Mouse (Mus musculus): ENCODE data around the gene Iars2.

Iars2 gene

DNA sequence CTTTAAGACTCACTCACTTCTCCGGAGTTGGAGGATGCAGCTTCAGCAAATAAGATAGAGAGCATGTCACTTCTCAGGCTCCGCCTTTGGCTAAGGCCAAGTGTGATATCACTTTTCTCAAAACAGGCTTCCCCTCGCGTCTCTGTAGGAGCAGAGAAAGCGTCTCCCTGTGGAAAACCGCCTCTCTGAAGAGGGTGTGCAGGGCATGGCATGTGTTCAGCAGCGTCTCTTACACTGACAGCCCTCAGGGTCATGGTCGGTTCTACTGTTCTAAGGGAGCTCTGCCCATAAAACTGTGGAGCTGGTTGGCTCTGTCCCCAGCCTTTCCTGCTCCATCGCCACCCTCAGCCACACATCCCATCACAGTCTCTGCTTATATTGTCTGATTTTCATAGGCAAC, 49.9 kb downstream of the Iars2 start:
- DNase-seq (ENCODE audit: low spot score), result no peak

DNA sequence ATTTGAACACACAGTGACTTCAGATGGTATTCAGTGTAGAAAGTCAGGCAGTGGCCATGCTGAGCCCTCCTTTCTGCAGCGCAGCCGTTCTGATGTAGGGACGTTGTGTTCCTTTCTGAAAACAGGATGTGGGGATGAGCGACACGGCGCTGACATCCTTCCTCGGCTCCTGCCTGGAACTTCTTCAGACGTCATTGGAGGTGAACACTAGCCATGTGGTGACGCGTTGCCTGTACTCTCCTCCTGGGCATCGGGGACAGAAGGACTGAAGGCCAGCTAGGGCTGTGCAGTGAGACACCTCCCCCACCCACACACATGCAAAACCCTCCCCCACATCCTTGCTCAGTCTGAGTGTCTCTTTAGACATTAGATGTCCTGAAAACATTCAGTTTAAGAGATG, 52.2 kb downstream of the Iars2 start:
- no peak for DNase-seq (ENCODE audit: low spot score)

DNA sequence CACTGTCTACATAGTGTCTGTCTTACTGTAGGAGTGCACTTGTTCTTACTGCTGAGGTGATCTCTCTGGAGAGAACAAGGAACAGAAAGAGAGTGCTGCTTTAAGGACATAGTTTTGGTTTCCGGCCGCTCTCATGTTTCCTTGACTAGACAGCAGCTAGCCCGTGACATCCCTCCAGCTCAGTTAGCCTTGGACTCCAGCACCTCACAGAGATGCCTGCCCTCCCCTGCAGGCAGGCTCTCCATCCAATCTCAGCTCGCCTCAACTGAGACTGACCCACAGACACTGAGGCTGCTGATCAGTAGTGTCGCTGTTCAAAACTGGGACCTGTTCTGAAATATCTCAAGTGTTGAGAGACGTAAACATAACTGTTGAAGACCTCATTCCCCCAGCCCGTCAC, 53.2 kb downstream of the Iars2 start:
- no peak for DNase-seq (ENCODE audit: low spot score)

DNA sequence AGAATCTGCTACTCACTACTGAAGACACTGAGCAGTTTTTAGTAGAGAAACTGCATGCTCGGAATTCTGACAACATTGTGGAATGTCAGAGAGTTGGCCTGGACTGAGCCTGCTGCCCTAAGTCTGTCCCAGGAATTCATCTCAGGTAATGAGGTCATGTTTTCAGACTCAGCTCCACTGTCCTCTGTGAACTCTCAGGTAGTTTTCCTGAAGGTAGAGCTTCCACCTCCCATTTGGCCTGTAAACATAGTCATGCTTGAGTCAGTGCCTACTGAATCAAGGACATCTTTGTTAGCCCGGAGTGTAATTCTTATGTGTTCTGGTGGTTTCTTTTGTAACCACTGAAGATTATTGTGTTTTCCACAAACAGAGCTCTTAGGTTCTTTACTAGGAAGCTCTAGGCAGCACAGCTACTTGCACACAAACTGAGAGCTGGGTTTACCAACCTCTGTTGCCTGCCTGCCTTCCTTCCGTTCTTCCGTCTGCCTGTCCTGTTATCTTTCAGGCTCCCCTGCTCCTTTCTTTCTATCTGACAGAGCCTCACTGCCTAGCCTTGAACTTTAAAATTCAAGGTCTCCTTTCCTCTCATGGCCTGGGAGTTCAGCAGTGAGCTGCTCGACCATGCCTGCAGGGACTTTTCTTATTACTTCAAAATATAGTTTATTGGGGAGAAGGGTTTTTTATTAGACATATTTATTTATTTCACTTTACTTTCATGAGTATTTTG, 54.2 kb downstream of the Iars2 start:
- DNase-seq (ENCODE audit: low spot score), result no peak

DNA sequence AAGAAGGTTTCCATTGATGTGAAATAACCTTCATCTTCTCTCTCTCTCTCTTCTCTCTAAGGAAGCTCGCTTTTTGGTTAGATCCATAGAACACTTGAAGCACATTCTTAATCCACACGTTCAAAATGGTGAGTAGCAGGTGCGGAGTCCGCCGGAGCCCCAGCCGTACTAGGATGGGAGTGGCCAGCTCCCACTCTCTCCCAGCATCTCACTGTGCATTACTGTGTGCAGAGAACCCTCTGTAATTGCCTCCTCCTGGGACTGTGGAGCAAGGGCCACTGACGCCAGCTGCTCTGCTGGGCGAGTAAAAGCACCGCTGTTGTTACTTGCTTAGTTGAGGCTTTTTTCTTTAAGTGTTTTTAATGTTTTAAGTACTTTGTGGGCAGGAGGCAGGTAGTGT, 57.8 kb downstream of the Iars2 start:
- DNase-seq (ENCODE audit: low spot score), result no peak

DNA sequence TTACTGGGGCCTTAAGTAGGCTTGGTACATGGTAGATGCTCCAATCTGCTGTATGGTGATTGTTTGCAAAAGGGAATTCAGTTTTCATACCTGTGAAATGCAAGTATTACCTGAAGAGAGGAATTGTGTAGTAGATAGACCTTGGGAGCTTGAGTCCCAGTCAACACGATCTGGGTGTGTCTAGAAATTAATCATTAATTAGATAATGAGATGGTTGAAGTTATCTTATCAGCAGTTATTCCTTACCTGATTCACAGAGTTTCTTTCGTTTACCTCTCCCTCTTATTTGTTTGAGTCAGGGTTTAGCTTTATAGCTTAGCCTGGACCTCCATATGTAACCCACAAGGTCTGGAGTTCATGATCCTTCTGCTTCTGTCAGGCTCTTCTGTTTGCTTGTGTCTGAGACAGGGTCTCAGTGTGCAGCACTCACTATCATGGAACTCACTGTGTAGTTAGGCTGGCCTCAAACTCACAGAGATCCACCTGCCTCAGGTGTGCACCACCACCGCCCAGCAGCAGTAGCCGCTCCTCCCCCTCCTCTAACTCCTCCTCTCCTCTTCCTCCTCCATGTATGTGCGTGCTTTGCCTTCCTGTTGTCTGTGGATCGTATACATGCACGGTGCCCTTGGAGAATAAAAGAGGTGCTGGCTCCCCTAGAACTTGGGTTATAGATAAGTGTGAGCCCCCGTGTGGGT, 58.6 kb downstream of the Iars2 start:
- no peak for DNase-seq (ENCODE audit: low spot score)

DNA sequence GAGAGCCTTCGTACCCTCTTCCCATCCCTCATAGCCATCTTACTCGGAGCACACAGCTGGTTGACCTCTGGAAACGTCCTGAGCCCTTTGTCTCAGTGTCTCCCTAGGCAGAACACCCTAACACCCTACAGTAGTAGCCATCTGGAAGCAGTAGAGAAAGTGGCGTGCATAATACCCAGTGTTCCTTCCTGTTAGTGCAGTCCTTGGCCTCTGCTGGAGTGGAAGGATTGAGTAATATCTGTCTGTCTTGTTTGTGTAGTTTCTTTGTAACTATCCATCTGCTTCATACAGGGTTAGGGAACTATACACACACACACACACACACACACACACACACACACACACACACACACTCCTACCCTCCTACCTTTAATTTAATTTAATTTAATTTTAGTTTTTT, 60.5 kb downstream of the Iars2 start:
- no peak for DNase-seq (ENCODE audit: low spot score)

DNA sequence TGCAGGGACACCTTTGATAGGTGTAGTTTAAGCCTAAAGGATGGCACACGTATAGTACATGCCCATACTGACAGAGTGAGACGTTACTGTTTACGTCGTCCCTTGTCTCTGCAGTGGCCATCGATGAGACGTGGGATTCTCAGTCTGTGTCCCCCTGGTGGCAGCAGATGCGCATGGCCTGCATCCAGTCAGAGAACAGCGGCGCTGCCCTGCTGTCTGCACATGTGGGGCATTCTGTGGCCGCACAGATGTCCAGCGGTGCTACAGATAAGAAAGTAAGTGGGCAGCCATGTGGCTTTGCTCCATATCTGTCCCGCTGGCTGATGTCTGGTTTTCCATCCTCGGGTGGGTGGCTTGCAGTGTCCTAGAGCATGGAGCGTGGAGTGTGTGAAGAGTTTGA, 66.6 kb downstream of the Iars2 start:
- DNase-seq (ENCODE audit: low spot score), result no peak

DNA sequence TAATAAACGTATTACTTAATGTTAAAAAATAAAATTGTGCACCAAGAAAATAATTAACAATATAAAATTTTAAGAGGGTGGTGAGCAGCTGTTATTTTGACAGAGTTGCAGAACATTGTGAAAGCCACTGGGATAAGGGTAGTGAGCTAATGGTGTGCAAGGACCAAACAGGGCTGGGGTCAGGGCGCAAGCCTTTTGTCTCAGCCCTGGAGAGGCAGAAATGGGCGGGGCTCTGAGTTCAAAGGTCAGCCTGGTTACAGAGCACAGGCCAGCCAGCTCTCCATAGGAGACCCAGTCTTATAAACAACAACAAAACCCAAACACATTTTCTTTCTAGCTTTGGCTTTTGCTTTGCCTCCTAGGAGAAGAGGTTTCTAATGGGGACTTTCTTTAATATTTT, 72.4 kb downstream of the Iars2 start:
- DNase-seq (ENCODE audit: low spot score), result no peak

DNA sequence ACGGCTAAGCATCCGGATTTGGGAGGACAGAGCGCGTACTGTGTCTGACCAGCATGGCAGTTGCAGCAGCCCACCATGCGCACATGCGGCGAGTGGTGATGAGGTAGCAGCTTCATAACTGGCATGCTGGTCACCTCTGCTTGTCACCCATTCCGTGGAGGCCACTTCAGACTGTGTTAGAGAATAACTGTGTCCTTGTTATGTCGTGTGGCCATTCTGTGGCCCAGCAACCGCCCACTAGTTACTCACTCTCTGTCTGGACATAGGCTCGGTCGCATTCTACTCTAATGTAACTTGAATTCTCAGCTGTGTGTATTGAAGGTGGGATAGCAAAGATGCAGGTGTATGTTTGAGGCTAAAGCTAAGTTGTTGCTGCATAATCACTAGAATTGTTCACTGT, 73.9 kb downstream of the Iars2 start:
- no peak for DNase-seq (ENCODE audit: low spot score)

DNA sequence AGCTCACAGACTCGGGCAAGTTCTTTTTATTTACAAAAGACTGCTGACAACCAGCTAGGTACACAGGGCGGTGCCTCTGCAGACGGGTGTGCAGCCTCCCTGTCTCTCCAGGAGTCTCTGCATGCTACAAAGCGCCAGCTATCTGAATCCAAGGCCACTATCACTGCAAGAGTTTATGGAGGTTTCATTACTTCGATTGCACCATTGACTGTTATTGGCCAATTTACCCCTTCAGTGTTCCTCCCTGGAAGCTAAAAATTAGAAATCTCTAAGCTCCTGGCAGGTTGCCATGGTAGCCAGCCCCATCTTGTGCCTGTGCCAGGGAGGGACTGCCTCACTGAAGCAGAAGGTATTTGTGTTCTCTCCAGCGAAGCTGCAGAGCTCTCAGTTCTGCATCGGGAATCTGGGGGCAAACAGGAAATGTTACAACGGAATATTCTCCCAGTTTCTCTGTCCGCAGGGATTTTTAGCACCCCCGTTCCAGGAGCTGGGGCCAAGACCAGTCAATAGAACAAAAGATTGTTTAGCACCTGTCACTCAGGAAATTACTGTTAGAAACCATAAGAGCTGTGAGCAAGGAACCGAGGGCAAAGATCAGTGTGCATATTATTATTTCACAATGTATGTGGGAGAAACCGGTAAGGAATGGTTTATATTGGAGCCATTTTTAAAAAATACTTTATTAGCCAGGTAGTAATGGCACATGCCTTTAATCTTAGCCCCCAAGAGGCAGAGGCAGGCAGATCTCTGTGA, 75.9 kb downstream of the Iars2 start:
- peak; percentile 33 for DNase-seq (ENCODE audit: low spot score)

DNA sequence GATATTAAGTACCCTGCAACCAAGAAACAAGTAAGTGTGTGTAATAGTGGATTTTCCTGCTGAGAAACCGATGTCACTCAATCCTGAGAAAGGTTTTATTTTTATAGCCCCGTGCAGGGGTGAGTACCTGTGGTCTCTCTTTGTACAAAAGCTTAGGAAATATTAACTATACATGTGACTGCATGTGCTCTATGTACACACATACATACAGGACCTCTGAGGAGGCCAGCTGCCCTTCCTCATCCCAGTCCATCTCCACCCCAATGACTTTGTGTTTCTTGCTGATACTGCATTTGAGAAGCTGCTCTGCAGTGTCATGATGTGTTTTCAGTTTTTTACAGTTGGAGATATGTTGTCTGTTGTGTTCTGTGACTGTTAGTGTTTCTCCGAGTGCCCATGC, 76.8 kb downstream of the Iars2 start:
- DNase-seq (ENCODE audit: low spot score), result no peak

DNA sequence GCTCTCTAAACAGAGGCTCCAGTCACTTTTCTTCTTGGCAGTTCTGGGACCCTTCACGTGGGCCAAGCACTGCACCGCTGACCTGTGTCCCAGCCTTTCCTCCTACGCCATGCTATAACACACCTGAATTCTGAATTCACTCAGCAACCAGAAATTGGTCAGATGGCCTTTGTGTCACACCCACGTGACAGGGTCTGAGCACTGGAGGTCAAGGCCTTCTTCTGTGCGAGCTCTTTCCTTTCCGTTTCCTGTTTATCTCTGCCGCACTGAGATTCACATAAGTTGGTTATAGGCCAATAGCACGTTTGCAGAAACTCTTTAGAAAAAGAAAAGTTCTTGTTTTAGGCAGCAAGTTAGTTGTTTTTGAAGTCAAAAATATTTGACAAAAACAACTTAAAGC, 80.5 kb downstream of the Iars2 start:
- DNase-seq (ENCODE audit: low spot score), result no peak

DNA sequence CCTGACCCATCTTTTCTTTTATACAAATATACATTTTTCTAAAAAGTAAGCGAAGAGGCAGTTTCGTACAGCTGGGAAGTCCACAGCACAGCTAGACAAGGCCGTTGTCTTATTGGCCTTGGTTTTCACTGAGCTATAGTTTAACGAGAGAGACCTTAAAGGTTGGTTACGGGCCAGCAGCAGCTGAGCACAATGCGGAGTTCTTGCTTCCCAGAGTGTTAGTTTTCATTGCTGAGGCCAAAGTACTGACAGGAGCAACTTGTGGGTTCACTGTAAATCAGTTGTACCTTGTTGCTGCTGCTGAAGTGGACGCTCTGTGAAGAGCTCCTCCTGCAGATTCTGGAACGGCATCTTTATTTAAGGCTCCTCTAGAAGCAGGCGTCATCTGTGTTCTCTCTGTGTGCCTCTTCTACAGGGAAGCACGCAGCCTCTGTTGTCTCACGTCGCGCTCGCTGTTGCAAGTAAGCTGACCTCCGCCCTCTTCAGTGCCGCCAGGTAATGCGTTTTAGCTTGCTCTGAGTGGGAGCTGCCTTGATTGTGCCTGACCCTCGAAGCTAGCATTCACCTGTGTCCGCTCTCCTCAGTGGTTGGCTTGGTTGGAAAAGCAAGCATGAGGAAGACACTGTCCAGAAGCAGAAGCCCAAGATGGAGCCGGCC, 81.6 kb downstream of the Iars2 start:
- DNase-seq (ENCODE audit: low spot score), result no peak

DNA sequence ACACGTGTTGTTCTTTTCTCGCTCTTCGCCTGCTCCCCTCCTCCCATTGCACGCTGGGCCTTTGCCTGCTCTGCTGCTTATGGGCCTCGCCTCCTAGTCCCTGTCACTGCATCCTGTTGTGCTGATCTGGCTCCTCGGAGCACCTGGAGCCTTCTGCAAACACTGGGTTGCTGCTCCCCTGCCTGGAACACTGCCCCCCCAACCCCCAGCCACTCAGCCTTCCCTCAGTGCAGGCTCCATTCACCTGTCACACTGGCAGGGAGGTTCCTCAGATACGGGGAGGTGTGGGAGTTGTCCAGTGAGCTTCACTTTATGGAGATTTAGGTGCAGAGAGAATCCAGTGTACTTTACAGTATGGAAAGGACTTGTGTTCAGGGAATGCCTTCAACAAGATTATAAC, 83.7 kb downstream of the Iars2 start:
- no peak for DNase-seq (ENCODE audit: low spot score)

DNA sequence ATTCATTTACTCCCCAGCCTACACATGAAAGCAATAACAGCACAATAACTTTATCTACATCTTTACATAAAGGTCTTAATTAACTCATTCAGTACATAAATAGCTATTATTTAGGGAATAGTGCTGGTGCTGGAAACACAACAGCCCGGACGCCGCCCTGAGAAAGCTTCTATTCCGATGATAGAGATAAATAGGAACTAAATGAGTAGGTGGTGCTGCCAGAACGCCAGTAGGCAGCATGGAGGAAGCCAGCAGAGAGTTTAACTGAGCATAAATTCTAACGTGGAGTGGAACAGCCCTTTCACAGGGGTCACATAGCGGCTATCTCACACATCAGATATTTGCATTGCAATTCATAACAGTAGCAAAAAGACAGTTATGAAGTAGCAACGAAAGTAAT, 86.2 kb downstream of the Iars2 start:
- DNase-seq (ENCODE audit: low spot score), result no peak

DNA sequence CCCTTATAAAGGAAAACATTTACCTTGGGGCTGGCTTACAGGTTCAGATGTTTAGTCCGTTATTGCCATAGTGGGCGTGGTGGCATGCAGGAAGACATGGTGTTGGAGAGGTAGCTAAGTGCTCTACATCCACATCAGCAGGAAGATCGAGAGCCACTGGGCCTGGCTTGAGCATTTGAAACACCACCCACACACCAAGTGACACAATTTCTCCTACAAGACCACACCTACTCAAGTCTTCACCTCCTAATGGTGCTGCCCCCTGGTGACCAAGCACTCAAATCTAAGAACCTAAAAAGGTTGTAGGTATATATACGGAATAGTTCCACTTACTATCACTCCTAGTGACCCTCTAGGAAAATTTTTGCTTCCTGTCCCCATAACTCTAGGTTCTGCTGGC, 92.7 kb downstream of the Iars2 start:
- DNase-seq (ENCODE audit: low spot score), result no peak

DNA sequence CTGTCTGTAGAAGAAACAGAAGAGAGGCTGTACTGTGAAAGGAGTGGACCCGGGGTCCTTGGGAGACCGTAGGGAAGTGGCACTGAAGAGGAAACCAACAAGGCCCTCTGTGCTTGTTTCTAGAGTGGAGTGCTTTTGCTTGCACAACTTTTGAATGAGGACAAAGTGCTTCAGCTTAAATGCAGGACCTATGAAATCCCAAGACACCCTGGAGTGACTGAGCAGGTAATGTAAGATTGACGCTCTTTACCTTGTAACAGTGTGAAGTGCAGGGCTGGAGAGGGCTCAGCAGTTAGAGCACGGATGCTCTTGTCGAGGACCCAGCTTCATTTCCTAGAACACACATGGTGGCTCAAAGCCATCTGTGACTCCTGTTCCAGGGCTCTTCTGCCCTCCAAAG, 93.4 kb downstream of the Iars2 start:
- DNase-seq (ENCODE audit: low spot score), result no peak
